Mouse (Mus musculus) liver, embryonic 15.5 days (tissue): Measurements from ENCODE around the gene Eef1akmt1. TPM values are rescaled to one million over a fixed set of nuclear protein-coding genes. Genes with fewer than 3 reads are reported as not detected.

Source experiments
- ATAC-seq: fragments of 200-750 bp; cut with Nextera tagmentation; 2 replicates; pipeline ENCODE4 v1.8.0; 2017; ENCODE audit warnings: moderate number of reproducible peaks, mild to moderate bottlenecking, moderate library complexity; ENCODE audit not compliant: insufficient read depth
- H3K27ac ChIP-seq: fragments of 300-500 bp; sonication (generic); replicated peaks from 2 replicates; pipeline ENCODE4 v1.5.1; 2015; ENCODE audit warnings: mild to moderate bottlenecking, inconsistent platforms
- H3K27me3 ChIP-seq: fragments of 300-500 bp; sonication (generic); 2 replicates; pipeline ENCODE4 v1.6.1; 2015; ENCODE audit warnings: mild to moderate bottlenecking, inconsistent platforms
- H3K36me3 ChIP-seq: fragments of 300-500 bp; sonication (generic); replicated peaks from 2 replicates; pipeline ENCODE4 v1.6.1; 2015; ENCODE audit warnings: moderate library complexity, mild to moderate bottlenecking, inconsistent platforms
- H3K4me1 ChIP-seq: fragments of 300-500 bp; sonication (generic); replicated peaks from 2 replicates; pipeline ENCODE4 v1.6.1; 2015; ENCODE audit warnings: inconsistent platforms
- H3K4me2 ChIP-seq: fragments of 300-500 bp; sonication (generic); 2 replicates; pipeline ENCODE4 v1.6.1; 2015; ENCODE audit warnings: moderate library complexity, mild to moderate bottlenecking, inconsistent platforms
- H3K4me3 ChIP-seq: fragments of 300-500 bp; sonication (generic); replicated peaks from 2 replicates; pipeline ENCODE4 v1.5.1; 2015; ENCODE audit warnings: mild to moderate bottlenecking, inconsistent platforms
- H3K9ac ChIP-seq: fragments of 300-500 bp; sonication (generic); 2 replicates; pipeline ENCODE4 v1.6.1; 2015; ENCODE audit warnings: moderate library complexity, mild to moderate bottlenecking, inconsistent platforms
- H3K9me3 ChIP-seq: fragments of 300-500 bp; sonication (generic); replicated peaks from 2 replicates; pipeline ENCODE4 v1.6.1; 2016; ENCODE audit warnings: inconsistent platforms
- WGBS: fragments of 180-500 bp; shearing (Covaris S2); methylation state at CpG from one replicate; pipeline ENCODE4 v1.1.7; 2015; ENCODE audit warnings: mixed read lengths; ENCODE audit not compliant: insufficient replicate concordance; 5-methylcytosine and 5-hydroxymethylcytosine counted together
- polyA plus RNA-seq: library from polyadenylated mRNA; unstranded; fragments of >200 nt; fragmentation: Nextera tagmentation; extraction: Ambion mirVana; gene quantifications from 2 replicates; pipeline ENCODE4 v1.2.1, GENCODE M21; 2015

Eef1akmt1 gene
- polyA plus RNA-seq, 1 experiment from 2014 or later = 30.3 TPM

DNA sequence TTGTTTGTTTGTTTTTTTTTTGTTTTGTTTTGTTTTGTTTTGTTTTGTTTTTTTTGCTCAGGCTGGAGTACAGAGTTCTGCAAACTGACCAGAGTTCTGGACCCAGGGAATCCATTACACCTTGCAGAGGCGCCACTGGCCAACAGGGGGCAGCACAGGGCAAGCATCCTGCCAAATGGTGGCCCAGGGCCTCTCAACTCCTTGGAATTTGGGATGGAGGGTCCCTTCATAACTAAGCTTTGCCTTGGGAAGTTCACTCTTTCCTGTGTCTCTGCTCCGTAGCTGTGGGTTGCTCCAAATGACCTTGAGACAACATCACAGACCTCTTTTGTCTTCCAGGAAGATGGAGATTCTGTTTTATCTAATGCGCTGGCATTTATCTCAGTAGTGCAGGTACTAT, 38.2 kb downstream of the Eef1akmt1 start:
- Histone ChIP-seq H3K4me3 (no peak overlapping the region), H3K36me3 (no peaks in the 10 kb centered on the region), H3K4me2 (no peak overlapping the region), H3K9me3 (no peaks in the 10 kb centered on the region), H3K4me1 (0 out of 2 replicates have a peak, but pooled peaks cover 3% of the 10 kb centered on the region), H3K27ac (no peak overlapping the region), H3K9ac (no peak overlapping the region), H3K27me3 (peaks cover 16% of the 10 kb centered on the region; the same call in 1 of the 2 replicates)
- no peak for ATAC-seq
- 39% methylated on average over 3 of the region's 3 CpGs for WGBS

DNA sequence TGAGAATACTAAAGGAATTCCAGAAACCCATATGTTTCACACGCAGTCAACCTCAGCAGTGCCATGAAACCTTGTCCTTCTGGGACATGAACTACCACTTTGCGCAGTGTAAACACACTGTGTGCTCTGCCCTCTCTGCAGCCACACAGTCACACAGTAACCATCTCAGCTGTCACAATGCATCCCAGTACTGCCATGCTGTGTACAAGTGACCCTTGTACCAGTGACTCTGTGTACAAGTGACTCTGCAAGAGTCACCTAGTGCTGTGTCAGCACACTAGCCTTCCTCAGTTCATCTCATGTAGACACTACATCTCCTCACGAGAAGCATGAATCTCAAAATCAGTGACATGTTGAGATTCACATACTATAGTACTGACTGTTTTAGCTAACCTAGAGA, 38.8 kb downstream of the Eef1akmt1 start:
- H3K9ac ChIP-seq = no peak overlapping the region
- no peak overlapping the region for H3K4me3 ChIP-seq
- no peaks in the 10 kb centered on the region for H3K36me3 ChIP-seq
- peaks cover 21% of the 10 kb centered on the region for H3K27me3 ChIP-seq
- no peaks in the 10 kb centered on the region for H3K9me3 ChIP-seq
- 0 out of 2 replicates have a peak, but pooled peaks cover 3% of the 10 kb centered on the region for H3K4me1 ChIP-seq
- no peak for ATAC-seq
- no peak overlapping the region for H3K27ac ChIP-seq
- H3K4me2 ChIP-seq = no peak overlapping the region
- WGBS = 67% methylated on average over 3 of the region's 3 CpGs

DNA sequence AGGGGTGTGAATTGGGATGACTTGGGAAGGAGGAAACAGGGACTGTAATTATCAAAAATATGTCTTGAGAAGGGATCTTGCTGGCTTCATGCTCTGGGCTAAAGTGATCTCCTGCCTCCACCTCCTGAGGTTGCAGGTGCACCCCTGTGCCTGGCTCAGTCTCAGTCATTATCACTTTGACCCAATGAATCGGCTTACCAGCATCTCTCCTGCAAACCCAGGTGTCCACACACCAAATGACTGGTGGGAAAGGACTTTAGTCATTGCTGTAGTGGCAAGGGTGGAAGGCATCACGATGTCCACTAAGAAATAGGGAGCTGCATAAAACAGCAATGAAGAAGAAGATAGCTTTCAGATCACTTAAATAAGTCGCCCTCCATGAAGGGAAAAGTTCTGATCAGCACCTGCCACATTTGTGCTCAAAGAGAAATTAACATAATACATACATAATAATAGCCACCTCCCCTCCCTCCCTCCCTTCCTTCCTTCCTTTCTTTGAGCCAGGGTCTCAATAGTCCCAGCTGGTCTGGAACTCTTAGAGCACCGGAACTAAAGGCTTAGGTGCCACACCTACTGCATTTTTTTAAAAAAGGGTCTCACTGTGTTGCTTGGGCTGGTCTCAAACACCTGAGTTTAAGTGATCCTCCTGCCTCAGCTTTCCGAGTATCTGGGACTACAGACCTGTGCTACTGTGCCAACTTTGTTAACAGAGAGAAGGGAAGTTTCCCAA, 41.5 kb downstream of the Eef1akmt1 start:
- H3K27ac ChIP-seq = no peak overlapping the region
- peaks cover 14% of the 10 kb centered on the region for H3K4me1 ChIP-seq
- ATAC-seq = no peak
- H3K27me3 ChIP-seq = peaks cover 47% of the 10 kb centered on the region
- 48% methylated on average over 5 of the region's 5 CpGs for WGBS
- H3K4me2 ChIP-seq = no peak overlapping the region
- no peak overlapping the region for H3K4me3 ChIP-seq
- no peak overlapping the region for H3K9ac ChIP-seq
- no peaks in the 10 kb centered on the region for H3K36me3 ChIP-seq
- no peaks in the 10 kb centered on the region for H3K9me3 ChIP-seq

DNA sequence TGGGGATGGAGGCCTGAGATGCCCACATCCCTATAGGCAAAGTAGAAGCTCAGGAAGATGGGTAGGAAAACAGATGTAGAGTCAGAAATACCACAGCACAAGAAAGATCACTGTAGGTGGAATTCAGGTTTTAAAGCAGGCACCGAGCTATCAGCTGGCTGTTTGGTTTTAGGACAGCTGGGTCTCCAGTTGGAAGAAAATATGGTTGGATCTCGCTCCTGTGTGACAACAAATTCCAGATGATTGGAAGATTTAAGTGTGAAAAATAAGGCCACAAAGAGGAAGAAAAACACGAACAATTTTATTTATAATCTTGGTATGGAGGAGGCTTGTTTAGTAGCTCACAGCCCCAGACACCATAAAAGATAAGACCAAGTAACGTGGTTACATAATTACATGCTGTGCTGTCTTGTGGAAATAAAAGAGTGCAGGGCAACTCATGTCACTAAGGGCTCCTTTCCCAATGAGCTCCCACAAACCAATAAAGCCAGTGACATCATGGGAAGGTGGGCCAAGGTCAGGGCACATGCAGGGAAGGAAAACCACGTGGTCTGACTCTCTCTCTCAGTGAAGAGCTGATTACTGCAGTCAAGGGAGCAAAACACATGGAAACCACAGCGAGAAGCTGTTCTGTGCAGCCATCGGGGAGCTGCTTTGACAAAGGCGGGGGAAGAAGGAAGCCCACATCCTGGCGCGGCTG, 42.2 kb downstream of the Eef1akmt1 start:
- Histone ChIP-seq H3K36me3 (no peaks in the 10 kb centered on the region), H3K4me2 (no peak overlapping the region), H3K27me3 (peaks cover 47% of the 10 kb centered on the region), H3K4me3 (no peak overlapping the region), H3K9ac (no peak overlapping the region), H3K9me3 (no peaks in the 10 kb centered on the region), H3K4me1 (peaks cover 18% of the 10 kb centered on the region), H3K27ac (no peak overlapping the region)
- WGBS = 25% methylated on average over 10 of the region's 10 CpGs
- ATAC-seq = no peak

DNA sequence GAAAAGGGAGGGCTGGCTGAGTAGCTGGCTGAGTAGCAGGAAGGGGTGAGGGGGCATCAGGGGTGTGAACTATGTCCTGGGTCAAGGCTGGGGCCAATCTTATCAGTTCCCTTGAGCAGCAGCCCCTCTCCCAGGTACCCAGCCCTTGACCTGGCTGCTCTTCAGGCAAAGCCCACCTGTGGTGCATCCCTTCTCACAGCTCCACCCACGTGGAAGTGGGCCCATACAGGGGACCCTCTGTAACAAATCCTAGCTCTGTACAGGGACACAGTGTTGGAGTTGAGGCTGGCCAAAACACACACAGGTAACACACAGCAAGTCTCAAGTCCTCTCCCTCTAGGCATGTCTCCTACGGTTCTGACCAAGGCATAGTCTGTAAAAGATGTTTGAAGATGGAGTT, 43.8 kb downstream of the Eef1akmt1 start:
- Histone ChIP-seq H3K4me3 (no peak overlapping the region), H3K4me2 (no peak overlapping the region), H3K9ac (no peak overlapping the region), H3K4me1 (peaks cover 18% of the 10 kb centered on the region), H3K36me3 (no peaks in the 10 kb centered on the region), H3K9me3 (no peaks in the 10 kb centered on the region), H3K27ac (no peak overlapping the region), H3K27me3 (peaks cover 61% of the 10 kb centered on the region)
- no peak for ATAC-seq
- WGBS = 46% methylated on average over 2 of the region's 2 CpGs

DNA sequence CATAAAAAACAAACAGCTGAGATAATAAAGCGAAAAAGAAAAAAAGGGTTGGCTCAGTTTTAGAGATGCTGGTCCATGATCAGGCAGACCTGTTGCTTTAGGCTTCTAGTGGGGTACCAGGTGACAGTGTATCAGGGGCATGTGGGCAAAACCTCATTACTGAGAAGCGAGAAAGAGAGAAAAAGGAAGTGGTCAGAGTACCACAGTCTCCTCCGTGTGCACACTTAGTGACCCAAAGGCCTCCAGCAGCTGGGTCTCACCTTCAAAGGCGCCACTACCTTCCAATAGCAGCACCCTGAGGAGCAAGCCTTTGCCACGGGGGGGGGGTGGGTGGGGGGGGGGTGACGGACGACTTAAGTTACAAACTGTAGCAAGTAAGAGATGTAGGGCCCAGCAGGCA, 44.3 kb downstream of the Eef1akmt1 start:
- peaks cover 18% of the 10 kb centered on the region for H3K4me1 ChIP-seq
- no peaks in the 10 kb centered on the region for H3K9me3 ChIP-seq
- no peak for ATAC-seq
- H3K27me3 ChIP-seq = peaks cover 66% of the 10 kb centered on the region
- H3K36me3 ChIP-seq = no peaks in the 10 kb centered on the region
- no peak overlapping the region for H3K4me3 ChIP-seq
- 29% methylated on average over 7 of the region's 7 CpGs for WGBS
- no peak overlapping the region for H3K27ac ChIP-seq
- H3K9ac ChIP-seq = no peak overlapping the region
- no peak overlapping the region for H3K4me2 ChIP-seq

DNA sequence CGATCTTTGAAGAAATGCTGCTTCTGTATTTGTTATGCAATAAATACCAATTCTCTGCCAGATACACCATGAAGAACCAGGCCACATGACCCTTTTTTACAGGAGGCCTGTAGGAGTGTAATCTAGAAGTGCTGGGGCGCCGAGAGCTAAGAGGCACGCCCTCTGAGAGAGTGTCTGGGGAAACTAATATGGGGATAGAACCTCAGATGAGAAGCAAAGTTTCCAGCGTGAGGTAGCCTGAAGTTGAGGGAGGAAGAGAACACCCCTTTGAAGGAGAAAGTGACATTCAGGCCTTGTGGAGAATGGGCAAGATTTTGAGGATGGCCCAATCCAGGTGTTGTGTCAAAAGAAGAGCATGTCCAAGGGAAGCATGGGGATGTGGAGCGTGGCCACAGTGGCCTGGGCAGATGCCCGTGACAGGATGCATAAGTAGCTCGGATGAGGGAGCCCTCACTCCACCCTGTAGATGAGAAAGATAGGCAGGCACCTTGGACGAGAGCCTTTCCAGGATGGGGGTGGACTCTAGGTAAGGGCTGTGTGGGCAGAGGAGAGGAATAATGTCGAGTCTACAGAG, 45.3 kb downstream of the Eef1akmt1 start:
- H3K9ac ChIP-seq = no peak overlapping the region
- H3K4me1 ChIP-seq = peaks cover 18% of the 10 kb centered on the region
- H3K27ac ChIP-seq = no peak overlapping the region
- peaks cover 66% of the 10 kb centered on the region for H3K27me3 ChIP-seq
- H3K4me2 ChIP-seq = peak overlapping the region; percentile 84
- peak overlapping the region; percentile 62 for H3K4me3 ChIP-seq
- ATAC-seq = no peak
- 36% methylated on average over 10 of the region's 10 CpGs for WGBS
- no peaks in the 10 kb centered on the region for H3K36me3 ChIP-seq
- no peaks in the 10 kb centered on the region for H3K9me3 ChIP-seq

DNA sequence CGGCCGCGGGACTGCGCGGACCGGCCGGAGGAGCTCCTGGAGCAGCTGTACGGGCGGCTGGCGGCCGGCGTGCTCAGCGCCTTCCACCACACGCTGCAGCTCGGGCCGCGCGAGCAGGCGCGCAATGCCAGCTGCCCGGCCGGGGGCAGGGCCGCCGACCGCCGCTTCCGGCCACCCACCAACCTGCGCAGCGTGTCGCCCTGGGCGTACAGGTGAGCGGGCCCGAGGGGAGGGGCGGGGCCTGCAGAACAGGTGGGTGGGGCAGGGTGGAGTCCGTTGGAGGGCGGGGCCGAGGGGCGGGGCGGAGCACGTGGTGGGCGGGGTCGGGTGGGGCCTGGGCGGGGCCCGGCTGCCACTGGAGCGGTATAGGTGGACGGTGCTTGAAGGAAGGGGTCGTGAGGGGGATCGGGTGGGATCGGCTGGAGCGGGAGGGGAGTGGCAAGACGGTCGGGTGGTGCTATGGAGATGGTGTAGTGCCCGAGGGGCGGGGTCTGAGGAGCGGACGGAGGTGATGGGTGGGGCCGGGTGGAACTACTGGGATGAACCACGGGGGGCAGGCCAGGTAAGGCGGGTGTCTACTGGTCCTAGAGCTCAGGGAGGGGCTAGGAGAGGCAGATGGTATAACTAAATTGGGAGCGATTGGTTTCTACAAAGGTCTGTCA, 45.9 kb downstream of the Eef1akmt1 start:
- WGBS = under 1% methylated on average over 44 of the region's 60 CpGs
- H3K27ac ChIP-seq = no peak overlapping the region
- H3K9me3 ChIP-seq = no peaks in the 10 kb centered on the region
- peak overlapping the region; percentile 84 for H3K4me2 ChIP-seq
- ATAC-seq = peak; percentile 67
- H3K4me1 ChIP-seq = peaks cover 18% of the 10 kb centered on the region
- H3K36me3 ChIP-seq = no peaks in the 10 kb centered on the region
- no peak overlapping the region; the same call in 1 of the 2 replicates for H3K9ac ChIP-seq
- H3K27me3 ChIP-seq = peaks cover 66% of the 10 kb centered on the region
- H3K4me3 ChIP-seq = peak overlapping the region; percentile 62

DNA sequence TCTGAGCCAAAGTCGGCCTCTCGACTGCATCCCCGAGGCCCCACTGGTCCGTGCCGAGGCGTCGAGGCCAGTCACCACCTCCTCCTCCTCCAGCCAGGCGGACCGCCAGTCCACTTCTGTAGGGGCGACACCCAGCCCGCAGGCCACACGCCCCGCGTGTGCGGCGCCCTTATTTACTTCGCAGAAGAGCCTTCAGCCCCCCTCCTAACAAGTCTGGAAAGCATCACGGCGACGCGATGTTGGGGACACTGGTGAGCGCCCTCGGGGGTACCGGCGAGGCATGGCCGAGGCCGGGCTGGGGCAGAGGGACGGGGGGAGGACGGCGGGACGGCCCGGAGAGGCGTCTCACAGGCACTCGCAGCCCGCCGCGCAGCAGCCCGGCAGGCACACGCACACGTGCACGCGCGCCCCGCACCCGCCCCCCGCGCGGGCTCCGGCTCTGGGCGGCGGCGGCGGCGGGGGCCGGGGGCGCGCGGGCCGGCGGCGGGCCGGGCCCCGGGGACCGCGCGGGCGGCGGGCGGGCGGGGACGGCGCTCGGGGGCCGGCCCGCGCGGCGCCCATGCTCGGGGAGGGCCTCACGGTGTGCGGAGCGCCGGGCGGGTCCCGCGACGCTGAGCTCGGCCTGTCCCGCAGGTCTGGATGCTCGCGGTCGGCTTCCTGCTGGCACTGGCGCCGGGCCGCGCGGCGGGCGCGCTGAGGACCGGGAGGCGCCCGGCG, 46.6 kb downstream of the Eef1akmt1 start, which contains the start of gene Il17d:
Gene Il17d, plus strand, starts transcription at position 107 of the 717 bp plus-strand sequence.
- under 1% methylated on average over 102 of the region's 104 CpGs for WGBS
- no peak; the same call in 1 of the 2 replicates for ATAC-seq
- no peaks in the 10 kb centered on the region for H3K9me3 ChIP-seq
- H3K4me3 ChIP-seq = peak within 1 kb of the TSS; percentile 62
- H3K36me3 ChIP-seq = no peaks in the 10 kb centered on the region
- no peak within 1 kb of the TSS for H3K27ac ChIP-seq
- peaks cover 66% of the 10 kb centered on the region for H3K27me3 ChIP-seq
- peak within 1 kb of the TSS; percentile 84 for H3K4me2 ChIP-seq
- no peak within 1 kb of the TSS; the same call in 1 of the 2 replicates for H3K9ac ChIP-seq
- H3K4me1 ChIP-seq = peaks cover 17% of the 10 kb centered on the region

DNA sequence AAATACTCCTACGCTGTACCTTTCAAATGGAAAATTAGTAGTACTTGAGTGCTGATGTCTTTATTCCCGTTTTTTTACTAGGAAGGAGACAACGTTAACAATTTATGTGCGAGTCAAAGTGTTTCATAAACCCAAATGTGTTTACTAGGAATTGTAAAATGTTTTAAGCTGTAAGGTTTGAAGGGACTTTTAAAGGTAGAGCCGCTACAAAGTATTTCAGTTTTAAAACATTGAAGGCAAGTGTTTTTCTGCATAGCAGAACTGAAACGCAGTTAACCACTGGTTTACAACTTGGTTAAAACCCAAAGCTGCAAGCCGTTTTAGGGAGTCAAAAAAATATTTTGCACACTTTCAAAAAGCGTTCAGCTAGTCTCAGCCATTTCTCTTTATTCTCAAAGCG, 47.6 kb downstream of the Eef1akmt1 start:
- Histone ChIP-seq H3K27me3 (peaks cover 65% of the 10 kb centered on the region), H3K36me3 (no peaks in the 10 kb centered on the region), H3K4me3 (no peak overlapping the region), H3K9me3 (no peaks in the 10 kb centered on the region), H3K27ac (no peak overlapping the region), H3K4me1 (peaks cover 15% of the 10 kb centered on the region), H3K4me2 (0 out of 2 replicates have a peak overlapping the region, but pooled peaks have one; percentile 84), H3K9ac (no peak overlapping the region)
- no peak for ATAC-seq
- 68% methylated on average over 9 of the region's 9 CpGs for WGBS
